Mouse (Mus musculus) G1E (cell line): ENCODE results near the gene Hectd4.

ENCODE experiments used
- CTCF ChIP-seq: IDR thresholded peaks from 2 replicates; pipeline ENCODE4 v1.5.1; 2012; ENCODE audit warnings: low read depth, low read length, inconsistent platforms, mixed read lengths
- GATA1 ChIP-seq: IDR thresholded peaks from 2 replicates; pipeline ENCODE4 v1.6.1; 2012; ENCODE audit warnings: borderline replicate concordance, low read length, inconsistent platforms, mixed read lengths
- POLR2AphosphoS5 ChIP-seq: IDR thresholded peaks from 2 replicates; pipeline ENCODE4 v1.6.1; 2012; ENCODE audit warnings: low read depth, low read length, inconsistent platforms; ENCODE audit not compliant: insufficient replicate concordance

GRCm38 (mm10) chr5:121371712-121372111 is 151.7 kb downstream of the Hectd4 start:
- TF ChIP-seq CTCF (no peak), GATA1 (no peak), POLR2AphosphoS5 (no peak)
